Mouse (Mus musculus): Measurements from ENCODE around the gene Akr7a5. TPM values are rescaled to one million over a fixed set of nuclear protein-coding genes. Genes with fewer than 3 reads are reported as not detected.

Akr7a5 gene
- polyA plus RNA-seq, 1 experiment from 2014 or later: 134 TPM

- 80% methylated on average over 6 of the region's 9 CpGs for WGBS
- no peak overlapping the region for H3K27ac ChIP-seq
- peaks cover 3% of the 10 kb centered on the region; the same call in 1 of the 2 replicates for H3K4me1 ChIP-seq
- H3K9ac ChIP-seq: no peak overlapping the region
- H3K36me3 ChIP-seq: no peaks in the 10 kb centered on the region
- H3K4me2 ChIP-seq (replicated peaks): no peak overlapping the region
- H3K4me3 ChIP-seq: no peak overlapping the region
- no peaks in the 10 kb centered on the region for H3K9me3 ChIP-seq
- H3K27me3 ChIP-seq: peaks cover 17% of the 10 kb centered on the region
- no peak for ATAC-seq (ENCODE audit: insufficient number of reproducible peaks, insufficient read depth, low FRiP score, low TSS enrichment)
These were observed 24.2 kb downstream of the Akr7a5 start for GRCm38 (mm10) chr4:139334631-139335295.

- H3K9me3 ChIP-seq: no peaks in the 10 kb centered on the region
- H3K36me3 ChIP-seq: no peaks in the 10 kb centered on the region
- peaks cover 3% of the 10 kb centered on the region; the same call in 1 of the 2 replicates for H3K4me1 ChIP-seq
- H3K27me3 ChIP-seq: peaks cover 17% of the 10 kb centered on the region
- ATAC-seq (ENCODE audit: insufficient number of reproducible peaks, insufficient read depth, low FRiP score, low TSS enrichment): no peak
- H3K9ac ChIP-seq: no peak overlapping the region
- H3K4me3 ChIP-seq: no peak overlapping the region
- no peak overlapping the region for H3K4me2 ChIP-seq (replicated peaks)
- H3K27ac ChIP-seq: no peak overlapping the region
- 69% methylated on average over 7 of the region's 7 CpGs for WGBS
These were observed 25.0 kb downstream of the Akr7a5 start for GRCm38 (mm10) chr4:139335507-139335906.

GRCm38 (mm10) chr4:139336822-139337483, 26.4 kb downstream of the Akr7a5 start:
- Histone ChIP-seq H3K27ac (no peak overlapping the region), H3K9me3 (no peaks in the 10 kb centered on the region), H3K4me1 (peaks cover 3% of the 10 kb centered on the region; the same call in 1 of the 2 replicates), H3K36me3 (no peaks in the 10 kb centered on the region), H3K4me2 (replicated peaks) (peak overlapping the region; percentile 46), H3K9ac (peak overlapping the region; percentile 24; the same call in 1 of the 2 replicates), H3K27me3 (peaks cover 17% of the 10 kb centered on the region; the same call in 1 of the 2 replicates), H3K4me3 (peak overlapping the region; percentile 19)
- WGBS: 24% methylated on average over 24 of the region's 24 CpGs
- no peak for ATAC-seq (ENCODE audit: insufficient number of reproducible peaks, insufficient read depth, low FRiP score, low TSS enrichment)

GRCm38 (mm10) chr4:139338145-139338544, 27.6 kb downstream of the Akr7a5 start:
- H3K9ac ChIP-seq: no peak overlapping the region
- no peak overlapping the region for H3K4me3 ChIP-seq
- H3K36me3 ChIP-seq: no peaks in the 10 kb centered on the region
- H3K27me3 ChIP-seq: peaks cover 14% of the 10 kb centered on the region; the same call in 1 of the 2 replicates
- ATAC-seq (ENCODE audit: insufficient number of reproducible peaks, insufficient read depth, low FRiP score, low TSS enrichment): no peak
- no peak overlapping the region for H3K27ac ChIP-seq
- 60% methylated on average over 33 of the region's 33 CpGs for WGBS
- peaks cover 3% of the 10 kb centered on the region; the same call in 1 of the 2 replicates for H3K4me1 ChIP-seq
- H3K4me2 ChIP-seq (replicated peaks): no peak overlapping the region
- H3K9me3 ChIP-seq: no peaks in the 10 kb centered on the region

GRCm38 (mm10) chr4:139340835-139341234, 30.3 kb downstream of the Akr7a5 start:
- H3K27ac ChIP-seq: no peak overlapping the region
- ATAC-seq (ENCODE audit: insufficient number of reproducible peaks, insufficient read depth, low FRiP score, low TSS enrichment): no peak
- H3K4me2 ChIP-seq (replicated peaks): no peak overlapping the region
- no peaks in the 10 kb centered on the region for H3K9me3 ChIP-seq
- no peak overlapping the region for H3K9ac ChIP-seq
- H3K36me3 ChIP-seq: peaks cover 9% of the 10 kb centered on the region
- H3K4me3 ChIP-seq: no peak overlapping the region
- H3K27me3 ChIP-seq: peaks cover 14% of the 10 kb centered on the region; the same call in 1 of the 2 replicates
- peaks cover 3% of the 10 kb centered on the region; the same call in 1 of the 2 replicates for H3K4me1 ChIP-seq
- 66% methylated on average over 4 of the region's 4 CpGs for WGBS

GRCm38 (mm10) chr4:139341556-139342233, 31.2 kb downstream of the Akr7a5 start:
- Histone ChIP-seq H3K27ac (no peak overlapping the region), H3K4me3 (no peak overlapping the region), H3K9ac (no peak overlapping the region), H3K4me2 (replicated peaks) (no peak overlapping the region), H3K9me3 (no peaks in the 10 kb centered on the region), H3K36me3 (peaks cover 18% of the 10 kb centered on the region), H3K4me1 (peaks cover 3% of the 10 kb centered on the region; the same call in 1 of the 2 replicates), H3K27me3 (peaks cover 11% of the 10 kb centered on the region; the same call in 1 of the 2 replicates)
- 83% methylated on average over 7 of the region's 7 CpGs for WGBS
- no peak for ATAC-seq (ENCODE audit: insufficient number of reproducible peaks, insufficient read depth, low FRiP score, low TSS enrichment)

GRCm38 (mm10) chr4:139343718-139344117, 33.2 kb downstream of the Akr7a5 start:
- 57% methylated on average over 5 of the region's 5 CpGs for WGBS
- Histone ChIP-seq H3K27me3 (no peaks in the 10 kb centered on the region), H3K4me3 (no peak overlapping the region), H3K9ac (no peak overlapping the region), H3K4me1 (no peaks in the 10 kb centered on the region), H3K9me3 (no peaks in the 10 kb centered on the region), H3K27ac (no peak overlapping the region), H3K4me2 (replicated peaks) (no peak overlapping the region), H3K36me3 (peaks cover 38% of the 10 kb centered on the region)
- ATAC-seq (ENCODE audit: insufficient number of reproducible peaks, insufficient read depth, low FRiP score, low TSS enrichment): no peak

- Histone ChIP-seq H3K9me3 (no peaks in the 10 kb centered on the region), H3K36me3 (peaks cover 50% of the 10 kb centered on the region)
These were observed 35.0 kb downstream of the Akr7a5 start for GRCm38 (mm10) chr4:139345416-139346019.

GRCm38 (mm10) chr4:139351931-139352711, 41.6 kb downstream of the Akr7a5 start, which contains the start of the genes Mrto4, Emc1 and Ubr4:
Gene Mrto4 (minus strand): TSS chr4:139352576.
Gene Emc1 (plus strand): TSS chr4:139352587.
Gene Ubr4 (plus strand): TSS chr4:139352609.
- Histone ChIP-seq H3K9me3 (no peaks in the 10 kb centered on the region), H3K36me3 (peaks cover 55% of the 10 kb centered on the region), H3K4me2 (replicated peaks) (peak within 1 kb of the TSS; percentile 99), H3K27ac (peak within 1 kb of the TSS; percentile 94), H3K27me3 (no peaks in the 10 kb centered on the region), H3K4me1 (peaks cover 18% of the 10 kb centered on the region), H3K4me3 (peak within 1 kb of the TSS; percentile 87), H3K9ac (peak within 1 kb of the TSS; percentile 84)
- WGBS: under 1% methylated on average over 63 of the region's 64 CpGs
- peak; percentile 84 for ATAC-seq (ENCODE audit: insufficient number of reproducible peaks, insufficient read depth, low FRiP score, low TSS enrichment)

More at GRCm38 (mm10) chr4:139345416-139346019, 35.0 kb downstream of the Akr7a5 start:
- no peak overlapping the region for H3K27ac ChIP-seq
- H3K27me3 ChIP-seq: no peaks in the 10 kb centered on the region
- no peak overlapping the region for H3K4me3 ChIP-seq
- H3K9ac ChIP-seq: no peak overlapping the region
- H3K4me2 ChIP-seq (replicated peaks): no peak overlapping the region
- WGBS: 78% methylated on average over 23 of the region's 23 CpGs
- H3K4me1 ChIP-seq: peaks cover 2% of the 10 kb centered on the region; the same call in 1 of the 2 replicates
- ATAC-seq (ENCODE audit: insufficient number of reproducible peaks, insufficient read depth, low FRiP score, low TSS enrichment): no peak

- ATAC-seq (ENCODE audit: insufficient number of reproducible peaks, insufficient read depth, low FRiP score, low TSS enrichment): no peak
- WGBS: 0% methylated on average over 7 of the region's 7 CpGs
- Histone ChIP-seq H3K4me2 (replicated peaks) (peak overlapping the region; percentile 99), H3K27me3 (no peaks in the 10 kb centered on the region), H3K36me3 (peaks cover 55% of the 10 kb centered on the region), H3K9me3 (no peaks in the 10 kb centered on the region), H3K9ac (peak overlapping the region; percentile 84), H3K27ac (peak overlapping the region; percentile 94), H3K4me1 (peaks cover 18% of the 10 kb centered on the region), H3K4me3 (peak overlapping the region; percentile 87)
These were observed 42.3 kb downstream of the Akr7a5 start for GRCm38 (mm10) chr4:139352832-139353231.
